Comparison of ENCODE assay signal across 19 mouse cellular contexts in genomic region chr11:96334998-96335397, GRCm38 (mm10). TPM values are rescaled to one million over a fixed set of nuclear protein-coding genes. Genes with fewer than 3 reads are reported as not detected.
DNase-seq lines count a peak whose midpoint lies in the region; ATAC-seq lines count a peak whose summit lies in the region.
"Had no signal": no experiment of that assay in that cellular context is flagged by ENCODE, and none has a peak within 500 bp of the region (broad histone marks: within the 10 kb centered on the region; RNA-seq: fewer than 3 reads in every experiment).

No protein-coding gene starts in this region.

- peaks cover 40% of the 10 kb centered on the region for H3K36me3 ChIP-seq in kidney, embryonic 14.5 days (ENCODE audit: control insufficient read depth, insufficient read depth, low read length)
- H3K36me3 ChIP-seq in embryonic facial prominence, embryonic 10.5 days (replicated peaks) = no peaks in the 10 kb centered on the region
- 0 out of 2 replicates have a peak, but pooled peaks cover 6% of the 10 kb centered on the region for H3K36me3 ChIP-seq in hindbrain, embryonic 14.5 days (replicated peaks; ENCODE audit: control insufficient read depth, insufficient read depth)
- peaks cover 27% of the 10 kb centered on the region for H3K36me3 ChIP-seq in neural tube, embryonic 12.5 days
- H3K36me3 ChIP-seq in midbrain, embryonic 11.5 days (ENCODE audit: control insufficient read depth, insufficient read depth, low read length) = no peaks in the 10 kb centered on the region

- no peak overlapping the region for H3K4me3 ChIP-seq in kidney, embryonic 14.5 days (ENCODE audit: low read length)
- peak overlapping the region; percentile 16; the same call in 1 of the 2 replicates for H3K4me3 ChIP-seq in embryonic facial prominence, embryonic 10.5 days
- peak overlapping the region; percentile 48 for H3K4me3 ChIP-seq in hindbrain, embryonic 14.5 days (replicated peaks; ENCODE audit: low read length)
- peak overlapping the region; percentile 65 for H3K4me3 ChIP-seq in neural tube, embryonic 12.5 days
- H3K4me3 ChIP-seq in midbrain, embryonic 11.5 days (ENCODE audit: low read depth, low read length) = no peak overlapping the region
- H3K4me3 ChIP-seq: myocyte had no signal

- peak overlapping the region; percentile 25; the same call in 1 of the 2 replicates for H3K9ac ChIP-seq in kidney, embryonic 14.5 days (ENCODE audit: low read depth, low read length)
- H3K9ac ChIP-seq in hindbrain, embryonic 14.5 days = peak overlapping the region; percentile 97
- H3K9ac ChIP-seq in neural tube, embryonic 12.5 days = peak overlapping the region; percentile 100
- H3K9ac ChIP-seq in midbrain, embryonic 11.5 days (ENCODE audit: low read length) = no peak overlapping the region
- H3K9ac ChIP-seq: liver, postnatal 0 days had no signal

- H3K4me2 ChIP-seq in kidney, embryonic 14.5 days (replicated peaks; ENCODE audit: low read depth, low read length) = peak overlapping the region; percentile 70
- H3K4me2 ChIP-seq in hindbrain, embryonic 14.5 days (replicated peaks) = peak overlapping the region; percentile 77
- H3K4me2 ChIP-seq in neural tube, embryonic 12.5 days (replicated peaks) = peak overlapping the region; percentile 100
- H3K4me2 ChIP-seq in midbrain, embryonic 11.5 days = no peak overlapping the region

- WGBS in kidney, embryonic 14.5 days = 41% methylated on average over 3 of the region's 3 CpGs
- 21% methylated on average over 3 of the region's 3 CpGs for WGBS in embryonic facial prominence, embryonic 10.5 days
- WGBS in hindbrain, embryonic 14.5 days = 22% methylated on average over 3 of the region's 3 CpGs
- WGBS in neural tube, embryonic 12.5 days = 14% methylated on average over 3 of the region's 3 CpGs
- 32% methylated on average over 3 of the region's 3 CpGs for WGBS in midbrain, embryonic 11.5 days

- H3K27ac ChIP-seq in kidney, embryonic 14.5 days (ENCODE audit: low read depth, low read length) = peak overlapping the region; percentile 100
- no peak overlapping the region for H3K27ac ChIP-seq in embryonic facial prominence, embryonic 10.5 days (replicated peaks)
- peak overlapping the region; percentile 99 for H3K27ac ChIP-seq in hindbrain, embryonic 14.5 days
- peak overlapping the region; percentile 100 for H3K27ac ChIP-seq in neural tube, embryonic 12.5 days
- no peak overlapping the region for H3K27ac ChIP-seq in midbrain, embryonic 11.5 days (ENCODE audit: low read depth, low read length)

- H3K4me1 ChIP-seq in kidney, embryonic 14.5 days (ENCODE audit: control insufficient read depth, insufficient read depth, low read length) = peaks cover 95% of the 10 kb centered on the region
- peaks cover 16% of the 10 kb centered on the region for H3K4me1 ChIP-seq in embryonic facial prominence, embryonic 10.5 days
- H3K4me1 ChIP-seq in hindbrain, embryonic 14.5 days (replicated peaks; ENCODE audit: control insufficient read depth, insufficient read depth, low read length) = peaks cover 27% of the 10 kb centered on the region
- peaks cover 99% of the 10 kb centered on the region for H3K4me1 ChIP-seq in neural tube, embryonic 12.5 days
- no peaks in the 10 kb centered on the region for H3K4me1 ChIP-seq in midbrain, embryonic 11.5 days (ENCODE audit: control insufficient read depth, insufficient read depth, low read length)

- no peaks in the 10 kb centered on the region for H3K9me3 ChIP-seq in kidney, embryonic 14.5 days (ENCODE audit: control insufficient read depth, low read length)
- H3K9me3 ChIP-seq in embryonic facial prominence, embryonic 10.5 days = no peaks in the 10 kb centered on the region
- no peaks in the 10 kb centered on the region for H3K9me3 ChIP-seq in hindbrain, embryonic 14.5 days (ENCODE audit: control insufficient read depth, low read length)
- no peaks in the 10 kb centered on the region for H3K9me3 ChIP-seq in neural tube, embryonic 12.5 days
- H3K9me3 ChIP-seq in midbrain, embryonic 11.5 days (ENCODE audit: control insufficient read depth, low read length) = no peaks in the 10 kb centered on the region

- DNase-seq in kidney, adult 11 months = no peak
- DNase-seq in embryonic facial prominence, embryonic 10.5 days (ENCODE audit: low spot score) = no peak
- no peak for DNase-seq in hindbrain, embryonic 14.5 days (ENCODE audit: low spot score)
- DNase-seq in midbrain, embryonic 11.5 days (ENCODE audit: low spot score, missing footprints) = no peak
- no peak for DNase-seq in adrenal gland, postnatal 14 days
- no peak for DNase-seq in retina, embryonic 14.5 days (ENCODE audit: low spot score)
- DNase-seq: adrenal gland, adult 8-10 months; B cell, adult 2 months; cerebellum, postnatal 14 days; liver, postnatal 0 days; retina, postnatal 1 day had no signal

- ATAC-seq in kidney, embryonic 14.5 days (ENCODE audit: low FRiP score, low TSS enrichment) = no peak
- ATAC-seq in hindbrain, embryonic 14.5 days (ENCODE audit: low FRiP score) = no peak
- no peak for ATAC-seq in neural tube, embryonic 12.5 days (ENCODE audit: low FRiP score, low read depth)
- no peak for ATAC-seq in midbrain, embryonic 11.5 days (ENCODE audit: low FRiP score)
- ATAC-seq: liver, postnatal 0 days had no signal

- no peaks in the 10 kb centered on the region for H3K27me3 ChIP-seq in kidney, embryonic 14.5 days (ENCODE audit: control insufficient read depth, insufficient read depth, low read length)
- H3K27me3 ChIP-seq in embryonic facial prominence, embryonic 10.5 days (replicated peaks; ENCODE audit: low read depth, poor library complexity, severe bottlenecking) = peaks cover 100% of the 10 kb centered on the region
- peaks cover 87% of the 10 kb centered on the region for H3K27me3 ChIP-seq in hindbrain, embryonic 14.5 days (ENCODE audit: control insufficient read depth, insufficient read depth, low read length)
- no peaks in the 10 kb centered on the region for H3K27me3 ChIP-seq in neural tube, embryonic 12.5 days (replicated peaks)
- H3K27me3 ChIP-seq in midbrain, embryonic 11.5 days (ENCODE audit: control insufficient read depth, insufficient read depth, low read length) = peaks cover 100% of the 10 kb centered on the region

RNA-seq across cellular contexts. Expression of gene Hoxb3, which starts 11.9 kb away (rescaled TPM):
- polyA plus RNA-seq in kidney, embryonic 14.5 days (2014; fragmentation: Nextera tagmentation; extraction: Ambion mirVana) = 8.2 and 8.6 TPM in 2 replicates
- polyA plus RNA-seq in embryonic facial prominence, embryonic 10.5 days (2016; fragmentation: Nextera tagmentation; extraction: Ambion mirVana) = 0.69 and 3.4 TPM in 2 replicates
- 12.8 and 17.2 TPM in 2 replicates for polyA plus RNA-seq in hindbrain, embryonic 14.5 days (2014; fragmentation: Nextera tagmentation; extraction: Ambion mirVana)
- polyA plus RNA-seq in neural tube, embryonic 12.5 days (2016; fragmentation: Nextera tagmentation; extraction: Ambion mirVana) = 21.2 and 26.5 TPM in 2 replicates
- polyA plus RNA-seq in midbrain, embryonic 11.5 days (2014; fragmentation: Nextera tagmentation; extraction: Ambion mirVana) = not detected in 2 replicates
- 17.1 and 26.0 TPM in 2 replicates for total RNA-seq in adrenal gland, postnatal 14 days (2021)
- total RNA-seq: layer of hippocampus, postnatal 14 days had no signal
- polyA plus RNA-seq: frontal cortex, adult 2 months; myocyte had no signal

RNA-seq across cellular contexts. Expression of gene Hoxb2, which starts 15.3 kb away (rescaled TPM):
- polyA plus RNA-seq in kidney, embryonic 14.5 days (2014; fragmentation: Nextera tagmentation; extraction: Ambion mirVana) = 49.9 and 67.2 TPM in 2 replicates
- polyA plus RNA-seq in embryonic facial prominence, embryonic 10.5 days (2016; fragmentation: Nextera tagmentation; extraction: Ambion mirVana) = 5.8 and 17.0 TPM in 2 replicates
- 39.5 and 42.9 TPM in 2 replicates for polyA plus RNA-seq in hindbrain, embryonic 14.5 days (2014; fragmentation: Nextera tagmentation; extraction: Ambion mirVana)
- polyA plus RNA-seq in neural tube, embryonic 12.5 days (2016; fragmentation: Nextera tagmentation; extraction: Ambion mirVana) = 109 and 119 TPM in 2 replicates
- not detected in 2 replicates for polyA plus RNA-seq in midbrain, embryonic 11.5 days (2014; fragmentation: Nextera tagmentation; extraction: Ambion mirVana)
- 18.0 and 19.3 TPM in 2 replicates for total RNA-seq in adrenal gland, postnatal 14 days (2021)
- total RNA-seq: layer of hippocampus, postnatal 14 days had no signal
- polyA plus RNA-seq: frontal cortex, adult 2 months; myocyte had no signal

RNA-seq across cellular contexts. Expression of gene Hoxb4, which starts 16.9 kb away (rescaled TPM):
- polyA plus RNA-seq in kidney, embryonic 14.5 days (2014; fragmentation: Nextera tagmentation; extraction: Ambion mirVana) = 4.2 and 8.6 TPM in 2 replicates
- 0.09 and 0.23 TPM in 2 replicates for polyA plus RNA-seq in embryonic facial prominence, embryonic 10.5 days (2016; fragmentation: Nextera tagmentation; extraction: Ambion mirVana)
- 4.0 and 5.4 TPM in 2 replicates for polyA plus RNA-seq in hindbrain, embryonic 14.5 days (2014; fragmentation: Nextera tagmentation; extraction: Ambion mirVana)
- polyA plus RNA-seq in neural tube, embryonic 12.5 days (2016; fragmentation: Nextera tagmentation; extraction: Ambion mirVana) = 10.2 and 15.1 TPM in 2 replicates
- polyA plus RNA-seq in midbrain, embryonic 11.5 days (2014; fragmentation: Nextera tagmentation; extraction: Ambion mirVana) = not detected in 2 replicates
- total RNA-seq in adrenal gland, postnatal 14 days (2021) = 14.0 and 15.7 TPM in 2 replicates
- total RNA-seq: layer of hippocampus, postnatal 14 days had no signal
- polyA plus RNA-seq: frontal cortex, adult 2 months; myocyte had no signal

RNA-seq across cellular contexts. Expression of gene Hoxb1, which starts 30.6 kb away (rescaled TPM):
- 0.27 and 0.37 TPM in 2 replicates for polyA plus RNA-seq in kidney, embryonic 14.5 days (2014; fragmentation: Nextera tagmentation; extraction: Ambion mirVana)
- polyA plus RNA-seq in embryonic facial prominence, embryonic 10.5 days (2016; fragmentation: Nextera tagmentation; extraction: Ambion mirVana) = 1.2 and 7.1 TPM in 2 replicates
- polyA plus RNA-seq in hindbrain, embryonic 14.5 days (2014; fragmentation: Nextera tagmentation; extraction: Ambion mirVana) = 0.33 and 0.56 TPM in 2 replicates
- polyA plus RNA-seq in neural tube, embryonic 12.5 days (2016; fragmentation: Nextera tagmentation; extraction: Ambion mirVana) = 8.1 and 8.8 TPM in 2 replicates
- polyA plus RNA-seq in midbrain, embryonic 11.5 days (2014; fragmentation: Nextera tagmentation; extraction: Ambion mirVana) = not detected in 2 replicates
- total RNA-seq in adrenal gland, postnatal 14 days (2021) = not detected in 2 replicates
- total RNA-seq: adrenal gland, adult 8-10 months; gastrocnemius, postnatal 4 days; layer of hippocampus, postnatal 14 days had no signal
- polyA plus RNA-seq: frontal cortex, adult 2 months; limb, embryonic 11.5 days; liver, postnatal 0 days; myocyte; small intestine, adult 2 months had no signal

RNA-seq across cellular contexts. Expression of gene Hoxb5, which starts 31.9 kb away (rescaled TPM):
- 22.1 and 24.3 TPM in 2 replicates for polyA plus RNA-seq in kidney, embryonic 14.5 days (2014; fragmentation: Nextera tagmentation; extraction: Ambion mirVana)
- 0.07 and 0.28 TPM in 2 replicates for polyA plus RNA-seq in embryonic facial prominence, embryonic 10.5 days (2016; fragmentation: Nextera tagmentation; extraction: Ambion mirVana)
- polyA plus RNA-seq in hindbrain, embryonic 14.5 days (2014; fragmentation: Nextera tagmentation; extraction: Ambion mirVana) = 140 and 157 TPM in 2 replicates
- polyA plus RNA-seq in neural tube, embryonic 12.5 days (2016; fragmentation: Nextera tagmentation; extraction: Ambion mirVana) = 79.2 and 94.7 TPM in 2 replicates
- polyA plus RNA-seq in midbrain, embryonic 11.5 days (2014; fragmentation: Nextera tagmentation; extraction: Ambion mirVana) = not detected in 2 replicates
- 17.1 and 18.7 TPM in 2 replicates for total RNA-seq in adrenal gland, postnatal 14 days (2021)
- total RNA-seq: layer of hippocampus, postnatal 14 days had no signal
- polyA plus RNA-seq: frontal cortex, adult 2 months; myocyte had no signal

Comparison
In these comparisons a context has a peak if more than half of its experiments do, and no peak if none do; other contexts are left out.
1. H3K27ac ChIP-seq: peak in kidney, embryonic 14.5 days (single experiment), hindbrain, embryonic 14.5 days (single experiment) and neural tube, embryonic 12.5 days (single experiment); none in embryonic facial prominence, embryonic 10.5 days (single experiment) and midbrain, embryonic 11.5 days (single experiment).
2. H3K4me3 ChIP-seq: peak in embryonic facial prominence, embryonic 10.5 days (single experiment), hindbrain, embryonic 14.5 days (single experiment) and neural tube, embryonic 12.5 days (single experiment); none in kidney, embryonic 14.5 days (single experiment) and midbrain, embryonic 11.5 days (single experiment).